Mouse (Mus musculus) B cell, adult 2 months (primary cell): ENCODE data around the gene Csf2rb.
A peak's percentile ranks its signal among the peaks of the same experiment; 100 is the strongest.
"Not testable (repeated sequence)": the region's sequence is repeated elsewhere in the genome, so short reads cannot be mapped to it uniquely, and the experiment has no call there.

Experiments
- DNase-seq, 2 experiments: peaks; one replicate each; pipeline ENCODE4 v3.0.0; 2022

The Csf2rb gene

GRCm38 (mm10) chr15:78325671-78326339 is at the start of gene Csf2rb:
TSS of gene Csf2rb (plus strand) at chr15:78325752.
- DNase-seq: peak; percentile 40 to 50

GRCm38 (mm10) chr15:78278308-78278707 is 47.2 kb upstream of the Csf2rb start:
- no peak for DNase-seq

- DNase-seq: no peak
Measured at GRCm38 (mm10) chr15:78287941-78288340, 37.6 kb upstream of the Csf2rb start.

- DNase-seq: not testable (repeated sequence)
Measured at GRCm38 (mm10) chr15:78289775-78290174, 35.8 kb upstream of the Csf2rb start.

- DNase-seq: not testable (repeated sequence)
Measured at GRCm38 (mm10) chr15:78293228-78293627, 32.3 kb upstream of the Csf2rb start.

GRCm38 (mm10) chr15:78293716-78294115 is 31.8 kb upstream of the Csf2rb start:
- DNase-seq: no peak

- DNase-seq: no peak
Measured at GRCm38 (mm10) chr15:78298558-78298957, 27.0 kb upstream of the Csf2rb start.

GRCm38 (mm10) chr15:78299641-78300040 is 25.9 kb upstream of the Csf2rb start:
- no peak for DNase-seq

GRCm38 (mm10) chr15:78300773-78301172 is 24.8 kb upstream of the Csf2rb start:
- DNase-seq: no peak

- no peak for DNase-seq
Measured at GRCm38 (mm10) chr15:78302718-78303117, 22.8 kb upstream of the Csf2rb start.

GRCm38 (mm10) chr15:78303665-78304233 is 21.8 kb upstream of the Csf2rb start:
- no peak for DNase-seq

- DNase-seq: peak in 1 of 2 experiments; percentile 15
Measured at GRCm38 (mm10) chr15:78305341-78305933, 20.1 kb upstream of the Csf2rb start, which contains the start of gene Csf2rb2. TSS of gene Csf2rb2 (minus strand) at chr15:78305721.

- no peak for DNase-seq
Measured at GRCm38 (mm10) chr15:78309865-78310264, 15.7 kb upstream of the Csf2rb start.

GRCm38 (mm10) chr15:78310971-78311370 is 14.6 kb upstream of the Csf2rb start:
- DNase-seq: no peak

- not testable (repeated sequence) for DNase-seq
Measured at GRCm38 (mm10) chr15:78312421-78313233, 12.9 kb upstream of the Csf2rb start.

GRCm38 (mm10) chr15:78313659-78314058 is 11.9 kb upstream of the Csf2rb start:
- DNase-seq: not testable (repeated sequence)

GRCm38 (mm10) chr15:78318338-78319171 is 7.0 kb upstream of the Csf2rb start:
- DNase-seq: not testable (repeated sequence)

GRCm38 (mm10) chr15:78320825-78321496 is 4.6 kb upstream of the Csf2rb start:
- peak; percentile 66 for DNase-seq

- DNase-seq: no peak
Measured at GRCm38 (mm10) chr15:78323366-78323765, 2.2 kb upstream of the Csf2rb start.

GRCm38 (mm10) chr15:78324294-78324693 is 1.3 kb upstream of the Csf2rb start:
- DNase-seq: no peak

GRCm38 (mm10) chr15:78326747-78327146 is 1.2 kb downstream of the Csf2rb start:
- DNase-seq: no peak
